Mouse (Mus musculus) lung, embryonic 14.5 days (tissue): ENCODE data around the gene Gp6. TPM values are rescaled to one million over a fixed set of nuclear protein-coding genes. Genes with fewer than 3 reads are reported as not detected.
A peak's percentile ranks its signal among the peaks of the same experiment; 100 is the strongest.
"Not testable (repeated sequence)": the region's sequence is repeated elsewhere in the genome, so short reads cannot be mapped to it uniquely, and the experiment has no call there.

Experiments
- ATAC-seq: fragments of 200-750 bp; cut with Nextera tagmentation; 2 replicates; pipeline ENCODE4 v1.8.0; 2017; ENCODE audit warnings: mild to moderate bottlenecking, moderate TSS enrichment, moderate library complexity; ENCODE audit not compliant: insufficient read depth
- DNase-seq: peaks from one replicate; pipeline ENCODE4 v3.0.0-alpha.2; 2015
- H3K27ac ChIP-seq: fragments of 300-500 bp; sonication (generic); 2 replicates; pipeline ENCODE4 v1.5.1; 2014; ENCODE audit warnings: low read depth, mild to moderate bottlenecking, moderate library complexity
- H3K27me3 ChIP-seq: fragments of 300-500 bp; sonication (generic); 2 replicates; pipeline ENCODE4 v1.6.1; 2014; ENCODE audit warnings: low read length, control low read depth; ENCODE audit not compliant: insufficient read depth
- H3K36me3 ChIP-seq: fragments of 300-500 bp; sonication (generic); 2 replicates; pipeline ENCODE4 v1.6.1; 2014; ENCODE audit warnings: control low read depth; ENCODE audit not compliant: insufficient read depth
- H3K4me1 ChIP-seq: fragments of 300-500 bp; sonication (generic); 2 replicates; pipeline ENCODE4 v1.6.1; 2014; ENCODE audit warnings: antibody characterized with exemption, control low read depth; ENCODE audit not compliant: insufficient read depth
- H3K4me2 ChIP-seq: fragments of 300-500 bp; sonication (generic); 2 replicates; pipeline ENCODE4 v1.6.1; 2014; ENCODE audit warnings: mild to moderate bottlenecking
- H3K4me3 ChIP-seq: fragments of 300-500 bp; sonication (generic); 2 replicates; pipeline ENCODE4 v1.5.1; 2014; ENCODE audit warnings: low read depth, low read length
- H3K9ac ChIP-seq: fragments of 300-500 bp; sonication (generic); 2 replicates; pipeline ENCODE4 v1.6.1; 2014
- H3K9me3 ChIP-seq: fragments of 300-500 bp; sonication (generic); 2 replicates; pipeline ENCODE4 v1.6.1; 2016; ENCODE audit warnings: low read depth, low read length, control low read depth
- CTCF ChIP-seq: IDR thresholded peaks from 2 replicates; pipeline ENCODE4 v1.5.1; 2016; ENCODE audit warnings: antibody characterized with exemption, low read depth
- WGBS: fragments of 180-500 bp; shearing (Covaris S2); extraction: QIAGEN DNeasy Blood & Tissue Kit; methylation state at CpG from one replicate; pipeline ENCODE4 v1.1.7; 2014; 5-methylcytosine and 5-hydroxymethylcytosine counted together
- polyA plus RNA-seq: library from polyadenylated mRNA; unstranded; fragments of >200 nt; fragmentation: Nextera tagmentation; extraction: Ambion mirVana; gene quantifications from 2 replicates; pipeline ENCODE4 v1.2.1, GENCODE M21; 2014

Gene Gp6
- polyA plus RNA-seq, 1 experiment from 2014 or later: 0.97 TPM

GRCm38 (mm10) chr7:4430246-4430844 is 32.8 kb upstream of the Gp6 start:
- H3K4me2 ChIP-seq: no peak overlapping the region
- peaks cover 79% of the 10 kb centered on the region for H3K36me3 ChIP-seq
- WGBS: 92% methylated on average over 9 of the region's 9 CpGs
- TF ChIP-seq CTCF: no peak
- no peaks in the 10 kb centered on the region for H3K9me3 ChIP-seq
- H3K27ac ChIP-seq: no peak overlapping the region
- H3K9ac ChIP-seq: no peak overlapping the region
- H3K27me3 ChIP-seq: no peaks in the 10 kb centered on the region
- no peaks in the 10 kb centered on the region for H3K4me1 ChIP-seq
- H3K4me3 ChIP-seq: no peak overlapping the region
- no peak for ATAC-seq
- no peak for DNase-seq

DNA sequence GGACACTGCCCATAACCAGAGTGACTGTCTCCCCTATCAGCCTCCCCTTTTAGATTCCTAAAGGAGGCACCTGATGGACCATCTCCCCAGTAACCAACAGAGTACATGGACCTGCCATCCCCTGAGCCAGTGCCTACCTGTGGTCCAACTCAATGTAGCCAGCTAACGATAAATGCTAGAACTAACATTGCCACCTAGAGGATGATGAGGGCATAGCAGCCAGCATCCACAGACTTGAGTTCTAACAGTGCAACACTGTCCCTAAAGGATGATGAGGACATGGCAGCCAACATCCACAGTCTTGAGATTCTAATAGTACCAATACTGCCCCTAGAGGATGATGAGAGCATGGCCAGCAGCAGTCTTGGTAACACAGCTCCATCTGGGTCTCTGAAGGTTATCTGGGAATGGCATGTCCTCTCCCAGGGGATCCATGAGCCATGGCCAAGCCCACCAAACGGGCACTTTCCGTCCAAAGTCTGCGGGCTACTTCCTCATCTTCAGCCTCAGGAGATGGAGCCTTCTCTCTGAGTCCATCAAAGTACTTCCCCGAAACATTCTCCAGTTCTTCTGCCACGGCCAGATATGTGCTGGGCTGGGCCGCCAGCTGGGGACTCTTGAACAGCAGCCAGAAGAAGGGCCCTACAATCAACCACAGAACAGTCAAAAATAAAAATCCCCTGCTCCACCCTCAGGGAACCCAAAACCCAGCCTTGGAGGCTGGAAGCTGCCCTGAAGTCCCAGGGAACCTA is 29.8 kb upstream of the Gp6 start:
- 60% methylated on average over 7 of the region's 7 CpGs for WGBS
- ATAC-seq: peak; percentile 94

DNA sequence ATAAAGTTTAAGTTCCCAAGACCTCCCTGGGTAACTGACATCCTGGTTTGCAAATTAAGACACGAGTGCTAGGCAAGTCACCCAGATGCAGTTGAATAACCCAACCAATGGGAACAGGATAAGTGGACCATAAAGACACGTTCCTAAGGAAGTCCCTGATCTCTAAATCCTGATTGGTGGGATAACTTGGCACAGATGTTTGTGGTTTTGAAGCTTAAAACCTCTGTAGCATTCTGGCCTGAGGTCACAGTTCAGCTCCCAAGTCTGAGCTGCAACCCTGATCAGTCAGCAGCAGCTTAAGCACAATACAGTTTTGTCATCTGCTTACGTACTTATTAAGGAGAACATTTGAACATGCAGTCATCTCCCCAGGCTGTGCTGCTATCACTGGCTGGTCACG is 22.7 kb upstream of the Gp6 start:
- WGBS: 66% methylated on average over 4 of the region's 4 CpGs
- no peak for TF ChIP-seq CTCF
- H3K27me3 ChIP-seq: no peaks in the 10 kb centered on the region
- H3K4me2 ChIP-seq: no peak overlapping the region
- H3K9ac ChIP-seq: no peak overlapping the region
- no peaks in the 10 kb centered on the region for H3K4me1 ChIP-seq
- ATAC-seq (no peak), DNase-seq (no peak)
- no peak overlapping the region for H3K4me3 ChIP-seq
- peaks cover 4% of the 10 kb centered on the region; the same call in 1 of the 2 replicates for H3K36me3 ChIP-seq
- H3K9me3 ChIP-seq: no peaks in the 10 kb centered on the region
- no peak overlapping the region for H3K27ac ChIP-seq

More for the DNA sequence above, 29.8 kb upstream of the Gp6 start:
- Histone ChIP-seq H3K4me1 (no peaks in the 10 kb centered on the region), H3K9ac (no peak overlapping the region), H3K4me3 (no peak overlapping the region), H3K27ac (no peak overlapping the region), H3K4me2 (no peak overlapping the region), H3K36me3 (peaks cover 66% of the 10 kb centered on the region), H3K27me3 (no peaks in the 10 kb centered on the region), H3K9me3 (no peaks in the 10 kb centered on the region)
- peak; percentile 100 for TF ChIP-seq CTCF
- DNase-seq: peak; percentile 98

DNA sequence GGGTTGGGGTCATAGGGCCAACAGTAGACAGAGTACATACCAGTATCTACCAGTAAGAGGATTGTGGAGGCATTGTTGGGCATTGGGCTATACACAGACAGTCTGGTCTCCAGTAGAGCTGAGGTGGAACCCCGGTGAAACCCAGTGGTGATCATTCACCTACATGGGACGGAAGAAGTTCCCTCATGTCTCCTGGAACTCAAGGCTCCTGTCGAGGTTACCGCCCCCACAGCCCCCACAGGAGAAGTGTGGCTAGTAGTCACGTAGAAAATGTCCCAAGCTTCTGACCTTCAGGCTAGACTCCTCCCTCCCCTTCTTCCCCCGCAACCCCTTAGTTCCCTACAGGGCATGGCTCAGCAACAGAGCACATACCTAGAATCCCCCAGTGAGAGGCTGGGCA is 22.1 kb upstream of the Gp6 start:
- WGBS: 71% methylated on average over 6 of the region's 6 CpGs
- DNase-seq (no peak), ATAC-seq (no peak)
- Histone ChIP-seq H3K27me3 (no peaks in the 10 kb centered on the region), H3K4me3 (no peak overlapping the region), H3K4me2 (no peak overlapping the region), H3K36me3 (no peaks in the 10 kb centered on the region), H3K9ac (no peak overlapping the region), H3K27ac (no peak overlapping the region), H3K9me3 (no peaks in the 10 kb centered on the region), H3K4me1 (no peaks in the 10 kb centered on the region)
- no peak for TF ChIP-seq CTCF

DNA sequence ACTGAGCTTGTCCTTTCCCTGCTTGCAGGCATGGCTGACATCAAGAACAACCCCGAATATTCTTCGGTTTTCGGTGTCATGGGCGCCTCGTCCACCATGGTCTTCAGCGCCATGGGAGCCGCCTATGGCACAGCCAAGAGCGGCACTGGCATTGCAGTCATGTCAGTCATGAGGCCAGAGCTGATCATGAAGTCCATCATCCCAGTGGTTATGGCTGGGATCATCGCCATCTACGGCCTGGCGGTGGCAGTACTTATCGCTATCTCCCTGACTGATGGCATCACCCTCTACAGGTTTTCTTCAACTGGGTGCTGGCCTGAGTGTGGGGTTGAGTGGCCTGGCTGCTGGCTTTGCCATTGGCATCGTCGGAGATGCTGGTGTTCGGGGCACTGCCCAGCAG is 14.9 kb upstream of the Gp6 start:
- not testable (repeated sequence) for H3K9ac ChIP-seq, H3K4me3 ChIP-seq, H3K4me2 ChIP-seq, H3K27ac ChIP-seq, ATAC-seq, H3K9me3 ChIP-seq, H3K36me3 ChIP-seq, H3K27me3 ChIP-seq, H3K4me1 ChIP-seq, DNase-seq
- 94% methylated on average over 15 of the region's 15 CpGs for WGBS

GRCm38 (mm10) chr7:4373521-4373920 is 24.0 kb downstream of the Gp6 start:
- TF ChIP-seq CTCF: no peak
- Histone ChIP-seq H3K9me3 (no peaks in the 10 kb centered on the region), H3K9ac (no peak overlapping the region), H3K36me3 (no peaks in the 10 kb centered on the region), H3K27ac (no peak overlapping the region), H3K27me3 (no peaks in the 10 kb centered on the region), H3K4me3 (no peak overlapping the region), H3K4me2 (no peak overlapping the region), H3K4me1 (no peaks in the 10 kb centered on the region)
- 76% methylated on average over 7 of the region's 7 CpGs for whole genome bisulfite sequencing
- ATAC-seq (no peak), DNase-seq (no peak)

- no peak for DNase-seq
- ATAC-seq: no peak
These were observed 60.0 kb downstream of the Gp6 start, which contains the start of gene Ncr1 for GRCm38 (mm10) chr7:4337509-4337908. Gene Ncr1 (plus strand): TSS chr7:4337724.

More at GRCm38 (mm10) chr7:4337509-4337908, 60.0 kb downstream of the Gp6 start, which contains the start of gene Ncr1:
- no peak within 1 kb of the TSS for H3K27ac ChIP-seq
- no peak within 1 kb of the TSS for H3K4me3 ChIP-seq
- TF ChIP-seq CTCF: no peak
- no peaks in the 10 kb centered on the region for H3K9me3 ChIP-seq
- no peaks in the 10 kb centered on the region for H3K36me3 ChIP-seq
- no peak within 1 kb of the TSS for H3K9ac ChIP-seq
- no peak within 1 kb of the TSS for H3K4me2 ChIP-seq
- no peaks in the 10 kb centered on the region for H3K27me3 ChIP-seq
- H3K4me1 ChIP-seq: no peaks in the 10 kb centered on the region
